Mouse (Mus musculus) liver, embryonic 11.5 days (tissue): ENCODE measurements around the gene Kirrel3. TPM values are rescaled to one million over a fixed set of nuclear protein-coding genes. Genes with fewer than 3 reads are reported as not detected.

Experiments
- ATAC-seq: fragments of 200-750 bp; cut with Nextera tagmentation; replicated peaks from 2 replicates; pipeline ENCODE4 v1.8.0; 2017; ENCODE audit warnings: moderate number of reproducible peaks, mild to moderate bottlenecking, moderate TSS enrichment, moderate library complexity; ENCODE audit not compliant: low FRiP score
- DNase-seq: peaks from one replicate; pipeline ENCODE4 v3.0.0-alpha.2; 2017; ENCODE audit warnings: low spot score
- H3K27ac ChIP-seq: fragments of 300-500 bp; sonication (generic); 2 replicates; pipeline ENCODE4 v1.5.1; 2014; ENCODE audit warnings: mild to moderate bottlenecking, low read depth, low read length, control low read depth
- H3K27me3 ChIP-seq: fragments of 300-500 bp; sonication (generic); replicated peaks from 2 replicates; pipeline ENCODE4 v1.6.1; 2014; ENCODE audit warnings: low read length, mixed read lengths; ENCODE audit not compliant: control insufficient read depth, insufficient read depth
- H3K36me3 ChIP-seq: fragments of 300-500 bp; sonication (generic); 2 replicates; pipeline ENCODE4 v1.6.1; 2014; ENCODE audit warnings: mild to moderate bottlenecking, low read length, moderate library complexity, mixed read lengths; ENCODE audit not compliant: control insufficient read depth, insufficient read depth
- H3K4me1 ChIP-seq: fragments of 300-500 bp; sonication (generic); replicated peaks from 2 replicates; pipeline ENCODE4 v1.6.1; 2014; ENCODE audit warnings: low read length, mixed read lengths; ENCODE audit not compliant: control insufficient read depth, insufficient read depth
- H3K4me2 ChIP-seq: fragments of 300-500 bp; sonication (generic); 2 replicates; pipeline ENCODE4 v1.6.1; 2014; ENCODE audit warnings: mild to moderate bottlenecking, control low read depth, moderate library complexity
- H3K4me3 ChIP-seq: fragments of 300-500 bp; sonication (generic); 2 replicates; pipeline ENCODE4 v1.5.1; 2014; ENCODE audit warnings: low read depth, low read length, control low read depth
- H3K9ac ChIP-seq: fragments of 300-500 bp; sonication (generic); 2 replicates; pipeline ENCODE4 v1.6.1; 2014; ENCODE audit warnings: low read depth, low read length, control low read depth
- H3K9me3 ChIP-seq: fragments of 300-500 bp; sonication (generic); 2 replicates; pipeline ENCODE4 v1.6.1; 2016; ENCODE audit warnings: low read length, inconsistent platforms, mixed read lengths; ENCODE audit not compliant: control insufficient read depth
- WGBS: fragments of 180-500 bp; shearing (Covaris S2); extraction: QIAGEN DNeasy Blood & Tissue Kit; methylation state at CpG from one replicate; pipeline ENCODE4 v1.1.7; 2014; 5-methylcytosine and 5-hydroxymethylcytosine counted together
- polyA plus RNA-seq: library from polyadenylated mRNA; unstranded; fragments of >200 nt; fragmentation: Nextera tagmentation; extraction: Ambion mirVana; gene quantifications from 2 replicates; pipeline ENCODE4 v1.2.1, GENCODE M21; 2014

Gene Kirrel3
- polyA plus RNA-seq, 1 experiment from 2014 or later = 0.77 TPM

DNA sequence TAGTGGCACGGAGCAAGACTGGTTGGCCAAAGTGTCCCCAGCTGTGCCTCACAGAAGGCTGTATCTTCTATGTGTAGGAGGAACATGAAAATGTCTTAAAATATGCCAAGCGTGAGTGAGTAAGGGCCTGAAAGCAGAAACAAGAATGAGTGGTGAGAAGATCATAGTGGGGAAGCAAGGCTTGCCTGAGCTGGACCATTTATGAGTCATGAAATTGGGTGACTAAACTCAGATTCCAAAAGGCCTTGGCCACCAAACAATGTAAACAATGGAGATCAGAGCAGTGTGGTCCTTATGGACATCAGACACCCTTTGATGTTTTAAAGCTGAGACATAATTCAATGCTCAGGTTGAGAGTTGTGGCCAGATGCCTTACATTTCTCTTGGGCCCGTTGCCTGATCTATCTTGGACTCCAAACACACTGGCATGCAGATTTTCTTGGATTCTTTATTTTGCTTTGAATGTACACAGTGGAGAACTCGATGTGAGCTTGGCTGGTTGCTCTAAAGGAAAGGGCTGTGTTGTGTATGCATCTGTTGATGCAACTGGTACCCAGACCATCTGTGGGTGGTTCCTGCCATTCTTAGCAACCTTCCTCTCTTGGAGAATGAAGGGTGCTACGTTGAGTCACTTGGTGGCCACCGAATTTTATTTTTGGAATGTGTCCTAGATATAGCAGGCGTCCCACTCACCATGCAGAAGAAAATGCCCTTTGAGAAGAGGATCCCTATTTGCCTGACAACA lies 53.1 kb downstream of the Kirrel3 start:
- H3K9me3 ChIP-seq = no peaks in the 10 kb centered on the region
- H3K9ac ChIP-seq = no peak overlapping the region
- no peaks in the 10 kb centered on the region for H3K27me3 ChIP-seq
- H3K4me3 ChIP-seq = no peak overlapping the region
- no peak for DNase-seq
- no peaks in the 10 kb centered on the region for H3K4me1 ChIP-seq
- WGBS = 71% methylated on average over 7 of the region's 7 CpGs
- H3K4me2 ChIP-seq = no peak overlapping the region
- ATAC-seq = no peak
- no peak overlapping the region for H3K27ac ChIP-seq
- H3K36me3 ChIP-seq = no peaks in the 10 kb centered on the region

DNA sequence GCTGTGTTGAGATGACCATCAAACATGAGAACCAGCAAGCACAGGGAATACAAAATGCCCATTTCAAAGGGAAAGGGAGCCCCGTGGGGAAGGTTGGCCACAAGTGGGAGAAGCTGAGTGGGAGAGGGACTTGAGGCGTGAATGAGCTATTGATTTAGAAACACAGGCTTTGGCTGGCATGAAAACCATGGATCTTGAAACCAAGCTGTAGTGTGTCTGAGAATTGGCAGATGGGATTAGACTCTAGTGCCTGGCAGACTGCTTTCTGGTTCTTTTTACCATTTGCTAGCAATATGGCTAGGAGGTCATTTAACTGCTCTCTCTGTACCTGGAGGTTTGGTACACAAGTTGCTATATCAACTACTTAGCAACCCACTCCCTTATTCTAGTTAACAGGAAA lies 56.2 kb downstream of the Kirrel3 start:
- H3K27me3 ChIP-seq = no peaks in the 10 kb centered on the region
- H3K27ac ChIP-seq = no peak overlapping the region
- H3K9me3 ChIP-seq = no peaks in the 10 kb centered on the region
- no peak for ATAC-seq
- H3K36me3 ChIP-seq = no peaks in the 10 kb centered on the region
- 61% methylated on average over 2 of the region's 2 CpGs for WGBS
- DNase-seq = no peak
- no peak overlapping the region for H3K9ac ChIP-seq
- H3K4me1 ChIP-seq = no peaks in the 10 kb centered on the region
- H3K4me2 ChIP-seq = no peak overlapping the region
- no peak overlapping the region for H3K4me3 ChIP-seq

DNA sequence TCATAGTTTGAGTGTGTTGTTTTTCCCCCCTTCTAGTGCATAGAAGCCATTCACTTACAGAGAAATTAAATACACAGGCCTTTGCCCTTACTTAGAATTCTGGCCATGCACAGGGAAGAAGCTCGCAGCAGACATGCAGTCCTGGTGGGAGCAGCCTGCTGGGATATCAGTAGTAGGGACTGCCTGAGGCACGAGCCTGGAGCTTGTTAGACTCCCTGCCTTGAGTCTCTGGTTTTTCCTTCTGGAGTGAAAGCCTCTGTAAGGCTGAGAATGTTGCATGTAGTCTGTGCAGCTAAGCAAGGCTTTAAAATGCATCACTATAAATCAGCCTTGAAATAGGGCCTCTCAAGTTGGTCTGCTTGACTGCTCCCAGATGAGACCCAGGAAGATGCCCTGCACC lies 70.0 kb downstream of the Kirrel3 start:
- H3K4me1 ChIP-seq = no peaks in the 10 kb centered on the region
- H3K27ac ChIP-seq = no peak overlapping the region
- H3K9me3 ChIP-seq = no peaks in the 10 kb centered on the region
- H3K4me2 ChIP-seq = no peak overlapping the region
- no peaks in the 10 kb centered on the region for H3K36me3 ChIP-seq
- no peaks in the 10 kb centered on the region for H3K27me3 ChIP-seq
- 41% methylated on average over 2 of the region's 2 CpGs for WGBS
- no peak overlapping the region for H3K9ac ChIP-seq
- DNase-seq = no peak
- no peak overlapping the region for H3K4me3 ChIP-seq
- no peak for ATAC-seq

DNA sequence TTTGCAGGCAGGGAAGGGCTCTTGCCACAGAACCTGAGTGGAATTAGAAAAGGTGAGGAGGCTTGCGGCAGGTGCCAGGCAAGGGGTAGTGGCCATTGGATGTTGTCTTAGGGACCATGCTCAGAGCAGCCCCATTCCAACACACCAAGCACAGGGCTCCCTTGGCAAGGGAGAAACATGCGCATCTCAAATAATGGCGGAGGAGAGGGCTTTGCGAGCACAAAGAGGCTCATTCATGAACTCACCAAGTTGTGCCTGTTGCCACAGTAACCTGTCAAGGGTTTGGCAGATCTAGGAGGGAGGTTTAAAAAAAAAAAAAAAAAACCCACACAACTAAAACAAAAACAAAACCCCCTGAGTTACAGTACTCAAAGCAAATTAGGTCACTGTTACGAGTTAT lies 72.2 kb downstream of the Kirrel3 start:
- Histone ChIP-seq H3K9me3 (no peaks in the 10 kb centered on the region), H3K27me3 (no peaks in the 10 kb centered on the region), H3K27ac (no peak overlapping the region), H3K9ac (no peak overlapping the region), H3K4me3 (no peak overlapping the region), H3K36me3 (no peaks in the 10 kb centered on the region), H3K4me2 (no peak overlapping the region), H3K4me1 (no peaks in the 10 kb centered on the region)
- DNase-seq (no peak), ATAC-seq (no peak)
- WGBS = 77% methylated on average over 5 of the region's 5 CpGs

DNA sequence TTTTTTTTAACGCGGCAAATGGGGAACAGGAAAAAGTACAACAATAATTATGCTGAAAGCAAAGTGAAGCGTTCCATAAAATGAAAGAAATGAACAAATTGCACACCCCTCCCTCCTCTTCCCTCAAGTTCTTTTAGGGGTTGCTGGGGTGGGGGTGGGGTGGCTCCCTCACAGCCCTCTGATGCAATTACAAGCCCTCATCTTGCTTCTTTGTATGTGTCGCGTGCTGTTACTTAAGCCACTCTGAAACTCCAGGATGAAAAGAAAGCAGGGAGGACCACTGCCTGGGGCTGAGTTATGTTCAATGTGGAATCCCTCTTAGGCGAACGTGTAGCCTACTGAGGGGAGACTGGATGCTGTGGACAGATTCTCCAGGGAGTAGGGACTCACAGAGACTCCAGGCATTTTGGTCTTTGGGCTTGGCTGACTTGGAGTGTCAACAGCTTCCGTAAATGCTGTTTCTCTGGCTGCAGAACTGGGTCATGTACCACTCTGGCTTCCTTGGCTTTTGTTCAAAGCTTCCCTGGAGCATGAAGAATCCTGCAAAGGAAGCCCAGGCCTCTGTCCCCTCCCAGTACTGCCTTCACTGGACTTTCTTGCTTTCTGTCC lies 72.7 kb downstream of the Kirrel3 start:
- no peak for DNase-seq
- Histone ChIP-seq H3K4me1 (no peaks in the 10 kb centered on the region), H3K27me3 (no peaks in the 10 kb centered on the region), H3K4me2 (no peak overlapping the region), H3K9ac (no peak overlapping the region), H3K36me3 (no peaks in the 10 kb centered on the region), H3K27ac (no peak overlapping the region), H3K9me3 (no peaks in the 10 kb centered on the region), H3K4me3 (no peak overlapping the region)
- WGBS = 75% methylated on average over 8 of the region's 8 CpGs
- ATAC-seq = no peak

DNA sequence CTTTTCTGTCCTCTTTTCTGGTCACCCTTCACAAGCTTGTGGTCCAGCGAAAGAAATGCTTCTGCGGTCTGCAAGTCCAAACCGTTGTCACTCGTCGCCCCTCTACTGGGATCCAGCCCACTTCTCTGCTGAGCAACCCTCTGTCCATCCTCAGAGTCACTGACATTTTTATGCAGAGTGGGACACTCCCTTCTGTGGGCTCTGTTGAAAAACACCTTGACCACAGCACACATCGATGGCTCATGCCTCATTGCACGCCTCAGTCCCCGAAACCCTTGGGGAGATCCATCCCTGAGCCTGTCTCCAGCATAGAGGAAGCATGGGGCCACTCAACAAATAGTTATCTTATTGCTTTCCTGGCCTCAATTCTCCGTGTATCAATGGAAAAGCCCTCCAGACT lies 73.4 kb downstream of the Kirrel3 start:
- H3K4me1 ChIP-seq = no peaks in the 10 kb centered on the region
- H3K4me3 ChIP-seq = no peak overlapping the region
- no peaks in the 10 kb centered on the region for H3K27me3 ChIP-seq
- H3K27ac ChIP-seq = no peak overlapping the region
- ATAC-seq = no peak
- 84% methylated on average over 9 of the region's 9 CpGs for WGBS
- H3K9me3 ChIP-seq = no peaks in the 10 kb centered on the region
- no peak overlapping the region for H3K9ac ChIP-seq
- no peaks in the 10 kb centered on the region for H3K36me3 ChIP-seq
- H3K4me2 ChIP-seq = no peak overlapping the region
- DNase-seq = no peak

DNA sequence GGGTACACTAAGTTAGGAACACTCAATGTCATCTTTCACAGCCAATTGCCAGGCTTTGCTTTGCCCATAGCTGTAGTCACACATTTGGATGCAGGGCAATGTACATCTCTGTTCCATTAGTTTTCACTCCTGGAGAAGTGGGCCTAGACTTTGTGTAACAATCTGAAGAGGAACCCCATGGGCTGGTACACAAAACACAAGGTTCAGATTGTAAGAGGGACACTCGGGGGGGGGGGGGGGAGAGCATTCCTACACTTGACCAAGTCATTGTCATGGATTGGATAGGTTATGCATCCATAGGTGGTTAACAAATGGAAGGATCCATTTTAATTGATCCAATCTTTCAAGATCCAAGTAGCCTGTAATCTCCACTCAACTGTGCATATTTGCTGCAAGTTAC lies 75.6 kb downstream of the Kirrel3 start:
- ATAC-seq = no peak
- Histone ChIP-seq H3K9me3 (no peaks in the 10 kb centered on the region), H3K27me3 (no peaks in the 10 kb centered on the region), H3K4me3 (no peak overlapping the region), H3K9ac (no peak overlapping the region), H3K4me1 (no peaks in the 10 kb centered on the region), H3K27ac (no peak overlapping the region), H3K36me3 (no peaks in the 10 kb centered on the region), H3K4me2 (no peak overlapping the region)
- 50% methylated on average over 1 of the region's 1 CpGs for WGBS
- DNase-seq = no peak

DNA sequence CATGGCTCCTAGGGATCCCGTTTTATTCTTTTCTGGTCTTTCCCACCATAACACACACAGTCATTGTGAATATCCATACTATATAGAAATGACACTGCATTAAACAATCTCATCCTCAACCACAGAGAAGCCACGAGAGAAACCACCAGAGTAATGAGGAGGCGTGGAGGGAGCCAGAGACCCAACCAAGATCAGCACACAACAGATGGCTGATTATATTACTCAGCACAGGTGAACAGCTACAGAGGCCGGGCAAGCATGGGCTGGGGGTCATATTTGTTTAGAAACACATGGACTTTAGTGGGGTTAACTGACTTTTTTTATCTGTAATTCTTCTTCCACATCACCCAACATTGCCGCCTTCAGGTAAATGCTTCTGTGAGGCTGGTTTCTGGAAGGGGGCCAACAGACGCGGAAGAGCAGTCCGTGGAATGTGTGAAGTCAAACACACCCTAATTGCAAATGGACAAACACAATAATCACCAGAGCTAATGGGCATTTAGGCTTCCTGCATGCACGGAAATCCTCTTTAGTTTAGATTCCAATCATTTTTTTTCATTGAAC lies 76.8 kb downstream of the Kirrel3 start:
- 73% methylated on average over 9 of the region's 9 CpGs for WGBS
- DNase-seq (no peak), ATAC-seq (no peak)
- H3K4me2 ChIP-seq = no peak overlapping the region
- no peaks in the 10 kb centered on the region for H3K36me3 ChIP-seq
- H3K27ac ChIP-seq = no peak overlapping the region
- H3K4me1 ChIP-seq = no peaks in the 10 kb centered on the region
- no peak overlapping the region for H3K9ac ChIP-seq
- H3K4me3 ChIP-seq = no peak overlapping the region
- no peaks in the 10 kb centered on the region for H3K9me3 ChIP-seq
- no peaks in the 10 kb centered on the region for H3K27me3 ChIP-seq

DNA sequence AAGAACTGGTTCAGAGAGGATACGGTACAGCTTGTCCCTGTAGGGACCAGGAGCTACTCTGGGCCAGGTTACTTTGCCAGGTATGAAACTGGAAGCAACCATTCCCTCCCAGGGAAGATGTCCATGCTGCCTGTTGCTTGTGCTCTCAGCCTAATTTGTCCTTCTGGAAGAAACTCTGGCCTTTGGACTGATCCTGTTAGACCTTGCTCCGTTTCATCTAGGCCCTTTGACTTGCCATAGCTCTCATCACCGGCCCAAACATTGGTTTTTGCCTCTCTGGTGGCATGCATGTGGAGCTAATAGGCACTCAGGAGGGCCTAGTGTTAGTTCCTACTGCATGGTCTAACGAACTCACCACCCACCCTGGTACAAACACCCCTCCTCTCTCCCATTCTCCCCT lies 88.2 kb downstream of the Kirrel3 start:
- ATAC-seq = no peak
- no peak for DNase-seq
- Histone ChIP-seq H3K9me3 (no peaks in the 10 kb centered on the region), H3K4me1 (no peaks in the 10 kb centered on the region), H3K27me3 (no peaks in the 10 kb centered on the region), H3K27ac (no peak overlapping the region), H3K36me3 (no peaks in the 10 kb centered on the region), H3K9ac (no peak overlapping the region), H3K4me2 (no peak overlapping the region), H3K4me3 (no peak overlapping the region)
- WGBS = 84% methylated on average over 4 of the region's 4 CpGs
